Mouse (Mus musculus): Measurements from ENCODE around the gene Nacc1.
"Not testable (repeated sequence)": the region's sequence is repeated elsewhere in the genome, so short reads cannot be mapped to it uniquely, and the experiment has no call there.

Nacc1 gene

DNA sequence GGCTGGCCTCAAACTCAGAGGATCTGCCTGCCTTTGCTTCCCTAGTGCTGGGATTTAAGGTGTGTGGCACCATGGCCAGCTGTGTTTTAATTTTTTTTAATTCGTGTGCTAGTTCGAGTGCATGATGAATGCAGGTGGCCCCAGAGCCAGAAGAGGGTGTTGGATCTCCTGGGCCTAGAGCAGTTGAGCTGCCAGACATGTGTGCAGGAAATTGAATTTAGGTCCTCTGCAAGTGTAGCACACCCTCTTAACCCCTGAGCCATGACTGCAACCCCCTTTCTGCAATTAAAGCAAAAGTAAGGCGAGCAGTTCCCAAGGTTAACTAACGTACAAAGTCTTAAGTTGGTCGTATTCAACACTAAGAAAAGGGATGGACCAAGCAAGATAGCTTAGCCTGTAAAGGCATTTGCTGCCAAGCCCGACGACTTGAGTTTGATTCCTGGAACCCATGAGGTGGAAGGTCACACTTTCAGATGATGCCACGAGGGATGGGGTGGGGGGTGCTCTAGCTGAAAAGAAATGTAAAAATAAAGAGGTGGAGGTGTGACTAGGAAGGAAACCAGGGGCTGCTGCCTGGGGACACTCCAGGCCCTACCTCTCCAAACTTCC, 49.6 kb downstream of the Nacc1 start:
- DNase-seq = no peak

DNA sequence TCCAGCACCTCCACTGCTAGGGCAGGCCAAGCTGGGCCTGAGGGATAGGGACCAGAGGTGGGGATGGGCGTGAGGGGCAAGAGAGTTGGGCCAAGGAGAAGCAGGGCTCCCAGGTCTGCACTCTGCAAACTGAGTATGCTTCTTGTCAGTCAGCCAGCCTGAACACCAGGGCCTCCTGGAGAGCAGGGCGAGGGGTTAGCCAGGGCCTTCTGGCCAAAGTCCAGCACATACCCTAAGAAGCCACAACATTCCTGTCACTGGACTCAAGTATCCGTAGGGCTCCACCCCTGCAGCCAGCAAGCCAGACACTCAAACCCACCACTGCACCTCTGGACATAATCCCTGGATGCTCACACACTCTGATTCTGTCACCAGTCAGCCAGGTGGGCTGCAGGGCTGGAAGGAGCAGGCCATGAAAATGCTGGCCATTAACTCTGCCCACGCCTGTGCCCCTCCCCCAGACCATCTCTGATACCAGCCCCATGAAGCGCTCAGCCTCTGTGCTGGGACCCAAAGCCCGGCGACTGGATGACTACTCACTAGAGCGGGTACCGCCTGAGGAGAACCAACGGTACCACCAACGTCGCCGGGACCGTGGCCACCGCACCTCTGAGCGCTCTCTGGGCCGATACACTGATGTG, 51.5 kb downstream of the Nacc1 start:
- no peak for DNase-seq

DNA sequence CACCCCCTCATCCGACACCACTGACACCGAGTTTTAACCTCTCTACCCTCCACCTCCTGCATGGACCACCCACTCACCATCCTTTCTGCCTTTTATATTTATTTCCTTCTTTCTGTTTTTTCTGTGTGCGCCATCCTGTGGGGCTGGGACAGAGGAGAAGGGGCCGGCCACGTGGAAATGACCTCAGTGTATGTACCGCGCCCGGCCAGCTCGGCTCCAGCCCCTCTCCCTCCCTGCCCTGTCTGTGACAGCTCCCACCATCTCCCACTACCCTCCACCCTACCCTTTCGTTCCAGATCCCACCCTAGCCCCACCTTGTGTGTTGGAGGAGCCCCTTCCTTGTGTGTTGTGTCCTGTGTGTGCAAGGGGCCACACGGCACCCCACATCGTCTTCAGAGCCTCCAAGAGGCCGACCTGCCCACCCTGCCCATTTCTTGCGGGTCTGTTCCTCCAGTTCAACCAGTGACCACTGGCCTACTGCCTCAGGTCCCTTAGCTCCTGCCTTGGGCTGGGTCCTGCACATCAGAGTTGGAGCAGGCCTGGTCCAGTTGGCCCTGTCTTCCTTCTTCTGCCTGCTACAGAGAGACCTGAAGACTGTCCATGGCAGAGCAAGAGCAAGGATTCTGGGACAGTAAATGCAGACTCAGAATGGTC, 52.1 kb downstream of the Nacc1 start:
- DNase-seq = no peak

DNA sequence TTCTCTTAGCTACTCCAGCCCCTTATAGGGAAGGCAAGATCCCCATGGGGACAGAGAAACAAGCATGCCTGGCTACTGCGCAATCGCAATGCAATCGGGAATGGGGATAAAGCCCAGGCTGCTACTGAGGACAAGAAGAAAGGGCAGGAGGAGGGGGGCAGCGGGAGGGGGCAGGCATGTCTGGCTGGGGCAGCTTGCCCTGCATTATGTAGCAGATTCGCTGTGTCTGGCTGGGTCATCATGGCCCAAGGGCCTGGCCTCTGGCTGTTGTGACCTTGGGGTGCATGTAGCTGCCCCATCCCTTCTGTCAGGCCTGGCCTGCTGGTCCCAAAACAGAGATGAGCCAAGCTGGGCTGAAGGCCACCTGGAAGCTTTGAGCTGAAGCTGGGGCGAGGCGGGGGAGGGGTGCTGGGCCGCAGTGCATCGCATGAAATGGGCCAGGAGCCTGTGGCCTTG, 52.8 kb downstream of the Nacc1 start:
- DNase-seq = peak; percentile 42

DNA sequence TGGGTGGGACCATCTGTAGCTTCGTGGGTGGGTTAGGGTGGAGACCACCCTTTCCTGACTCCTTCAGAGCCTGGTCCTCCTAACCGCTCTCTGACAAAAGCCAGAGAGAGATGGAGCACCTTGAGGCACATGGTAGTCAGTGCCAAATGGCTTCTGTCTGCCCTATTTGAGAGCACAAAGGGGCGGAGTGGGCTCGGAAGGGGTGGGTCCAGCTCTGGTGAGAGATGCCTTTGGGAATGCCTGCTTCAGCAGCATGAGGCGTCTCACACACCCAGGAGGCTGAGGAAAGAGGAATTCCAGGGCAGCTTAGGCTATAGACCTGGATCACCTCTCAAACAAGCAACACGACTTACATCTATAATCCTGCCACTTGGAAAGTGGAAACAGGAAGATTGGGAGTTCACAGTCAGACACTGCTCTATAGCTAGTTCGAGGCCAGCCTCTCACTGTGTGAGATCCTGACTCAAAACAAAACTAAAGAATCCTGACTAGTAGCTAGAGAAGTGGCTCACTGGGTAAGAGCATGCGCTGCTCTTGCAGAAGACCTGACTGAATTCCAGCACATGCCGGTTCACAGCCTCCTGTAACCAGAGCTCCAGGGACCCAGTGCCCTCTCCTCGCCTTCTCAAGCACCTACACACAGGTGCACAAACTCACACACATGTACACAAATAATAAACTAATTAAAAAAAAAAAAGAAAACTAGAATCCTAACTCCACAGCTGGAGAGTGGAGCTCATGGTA, 53.6 kb downstream of the Nacc1 start:
- DNase-seq = no peak

DNA sequence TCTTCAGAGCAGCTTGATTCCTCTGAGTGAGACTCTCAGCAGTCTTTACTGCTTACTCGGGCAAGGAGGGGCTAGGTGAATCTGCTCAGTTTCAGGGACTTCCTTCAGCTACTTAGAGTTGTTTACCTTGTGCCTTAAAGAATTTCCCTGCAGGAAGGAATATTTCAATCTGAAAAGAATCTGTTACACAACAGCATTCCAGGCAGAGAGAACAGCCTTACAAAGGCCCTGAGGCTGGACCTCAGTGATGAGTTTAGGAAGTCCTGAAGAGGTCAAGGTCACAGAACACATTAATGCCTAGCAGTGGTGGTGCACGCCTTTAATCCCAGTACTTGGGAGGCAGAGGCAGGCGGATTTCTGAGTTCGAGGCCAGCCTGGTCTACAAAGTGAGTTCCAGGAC, 55.8 kb downstream of the Nacc1 start:
- no peak for DNase-seq

DNA sequence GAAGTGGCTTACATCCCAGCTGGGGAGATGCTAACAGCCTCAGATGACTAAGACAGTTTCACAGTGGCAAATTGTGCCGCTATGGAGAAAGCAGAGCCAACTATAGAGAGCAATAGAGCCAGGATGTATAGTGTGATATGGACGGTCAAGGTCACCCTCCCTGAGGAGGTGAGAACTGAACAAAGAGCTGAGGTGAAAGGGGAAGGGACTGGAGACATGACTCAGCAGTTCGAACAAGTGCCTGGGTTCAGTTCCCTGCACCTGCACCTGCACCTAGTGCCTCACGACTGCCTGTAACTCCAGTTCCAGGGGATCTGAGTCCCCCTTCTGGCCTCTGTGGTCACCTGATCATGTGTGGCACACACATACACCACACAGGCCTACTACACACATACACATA, 57.5 kb downstream of the Nacc1 start:
- no peak for DNase-seq

DNA sequence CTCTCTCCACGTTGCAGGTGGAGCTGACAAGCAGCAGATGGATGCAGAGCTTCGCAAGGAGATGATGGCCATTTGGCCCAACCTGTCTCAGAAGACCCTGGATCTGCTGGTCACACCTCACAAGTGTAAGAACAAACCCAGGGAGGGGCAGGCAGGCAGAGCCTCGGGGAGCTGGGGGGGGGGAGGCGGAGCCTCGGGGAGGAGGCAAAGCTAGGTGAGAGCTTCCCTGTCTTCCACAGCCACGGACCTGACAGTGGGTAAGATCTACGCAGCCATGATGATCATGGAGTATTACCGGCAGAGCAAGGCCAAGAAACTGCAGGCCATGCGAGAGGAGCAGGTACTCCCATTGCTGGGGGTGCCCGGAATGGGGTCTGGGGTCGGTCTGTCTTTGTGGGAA, 58.1 kb downstream of the Nacc1 start:
- DNase-seq = no peak

DNA sequence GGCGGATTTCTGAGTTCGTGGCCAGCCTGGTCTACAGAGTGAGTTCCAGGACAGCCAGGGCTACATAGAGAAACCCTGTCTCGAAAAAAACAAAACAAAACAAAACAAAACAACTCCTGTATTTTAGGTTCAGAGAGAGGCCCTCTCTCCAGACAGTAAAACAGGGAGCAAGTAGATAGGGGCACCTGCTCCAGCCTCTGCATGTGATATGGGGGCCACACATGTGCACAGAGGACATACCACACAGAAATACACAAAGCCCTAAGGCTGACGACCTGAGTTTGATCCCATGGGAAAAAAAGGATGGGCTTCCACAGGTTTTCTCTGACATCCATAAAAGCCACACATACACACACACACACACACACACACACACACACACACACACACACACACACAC, 64.2 kb downstream of the Nacc1 start:
- not testable (repeated sequence) for DNase-seq

DNA sequence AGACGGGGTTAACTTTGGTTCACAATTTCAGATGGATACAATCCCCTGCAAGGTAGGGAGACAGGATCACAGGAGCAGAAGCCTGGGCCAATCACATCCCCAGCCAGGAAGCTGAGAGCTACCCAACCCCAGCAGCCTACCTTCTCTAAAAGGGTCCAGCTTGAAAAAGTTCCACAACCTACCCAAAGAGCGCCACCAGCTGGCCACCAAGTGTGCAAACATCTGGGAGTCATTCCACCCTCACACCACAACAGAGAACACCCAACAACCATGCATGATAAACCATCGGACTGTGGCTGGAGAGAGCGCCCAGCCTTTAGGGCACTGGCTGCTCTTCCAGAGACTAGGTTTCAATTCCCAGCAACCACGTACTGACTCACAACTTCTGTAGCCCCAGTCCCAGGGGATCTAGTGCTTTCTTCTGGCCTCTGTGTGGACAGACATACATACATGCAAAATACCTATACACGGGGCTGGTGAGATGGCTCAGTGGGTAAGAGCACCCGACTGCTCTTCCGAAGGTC, 66.5 kb downstream of the Nacc1 start:
- DNase-seq = no peak

Data from right cerebral cortex, postnatal 4 days (tissue).